Mouse (Mus musculus) R1 (cell line): ENCODE measurements around the gene Pitpnm1.

ENCODE experiments used
- DNase-seq: peaks from one replicate; pipeline ENCODE4 v3.0.0-alpha.2; 2018; ENCODE audit warnings: low read depth, low spot score

Gene Pitpnm1

DNA sequence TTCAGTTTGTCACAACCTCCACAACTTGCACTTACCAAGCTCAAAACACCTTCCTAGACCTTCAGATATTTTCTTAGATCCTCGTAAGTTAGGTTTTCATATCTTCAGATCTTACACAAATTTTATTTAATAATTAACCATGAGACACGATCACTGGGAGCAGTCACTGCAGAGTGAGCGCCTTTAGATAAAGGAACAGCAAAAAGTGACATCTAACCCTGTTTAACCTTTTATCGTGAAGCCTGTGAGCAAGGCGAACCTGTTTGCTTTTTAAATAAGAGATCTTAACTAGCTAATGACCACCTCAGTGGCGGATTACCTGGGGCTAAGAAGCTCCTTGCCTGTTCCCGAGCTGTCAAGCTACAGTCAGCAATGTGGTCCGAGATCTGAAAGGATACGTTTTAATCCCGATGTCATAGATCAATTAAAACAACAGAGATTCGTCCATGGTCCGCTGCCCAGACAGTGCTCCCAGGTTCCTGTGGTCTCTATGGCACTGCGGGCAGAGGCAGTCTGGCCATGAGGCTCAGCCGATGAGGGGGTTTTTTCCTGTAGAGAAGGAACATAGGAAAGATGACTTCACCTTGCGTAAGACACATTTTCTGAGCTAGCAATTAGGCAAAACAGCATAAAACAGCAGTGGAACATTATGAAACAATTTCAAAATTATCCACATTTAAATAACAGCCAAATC, 30.9 kb upstream of the Pitpnm1 start:
- no peak for DNase-seq

DNA sequence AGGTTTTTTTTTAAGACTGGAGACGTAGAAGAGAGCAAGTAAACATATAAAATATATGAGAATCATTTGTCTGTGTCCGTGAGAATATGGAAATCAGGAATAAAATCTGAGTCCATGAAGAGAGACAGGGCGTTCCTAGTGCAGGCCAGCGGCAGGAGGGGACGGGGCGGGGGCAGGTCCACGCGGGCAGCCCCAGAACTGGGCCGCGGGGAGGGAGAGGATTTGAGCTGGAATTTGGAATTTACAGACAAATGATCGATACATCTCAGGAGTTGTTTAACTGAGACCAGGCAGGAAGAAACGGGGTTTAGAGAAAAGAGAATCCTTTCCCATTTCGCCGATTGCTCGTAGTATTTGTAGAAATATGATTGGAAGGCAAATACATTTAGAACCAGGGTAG, 29.5 kb upstream of the Pitpnm1 start:
- DNase-seq: no peak

- DNase-seq: no peak
These were observed 29.0 kb upstream of the Pitpnm1 start for GRCm38 (mm10) chr19:4070756-4071155.

GRCm38 (mm10) chr19:4071406-4071805, 28.4 kb upstream of the Pitpnm1 start:
- no peak for DNase-seq

DNA sequence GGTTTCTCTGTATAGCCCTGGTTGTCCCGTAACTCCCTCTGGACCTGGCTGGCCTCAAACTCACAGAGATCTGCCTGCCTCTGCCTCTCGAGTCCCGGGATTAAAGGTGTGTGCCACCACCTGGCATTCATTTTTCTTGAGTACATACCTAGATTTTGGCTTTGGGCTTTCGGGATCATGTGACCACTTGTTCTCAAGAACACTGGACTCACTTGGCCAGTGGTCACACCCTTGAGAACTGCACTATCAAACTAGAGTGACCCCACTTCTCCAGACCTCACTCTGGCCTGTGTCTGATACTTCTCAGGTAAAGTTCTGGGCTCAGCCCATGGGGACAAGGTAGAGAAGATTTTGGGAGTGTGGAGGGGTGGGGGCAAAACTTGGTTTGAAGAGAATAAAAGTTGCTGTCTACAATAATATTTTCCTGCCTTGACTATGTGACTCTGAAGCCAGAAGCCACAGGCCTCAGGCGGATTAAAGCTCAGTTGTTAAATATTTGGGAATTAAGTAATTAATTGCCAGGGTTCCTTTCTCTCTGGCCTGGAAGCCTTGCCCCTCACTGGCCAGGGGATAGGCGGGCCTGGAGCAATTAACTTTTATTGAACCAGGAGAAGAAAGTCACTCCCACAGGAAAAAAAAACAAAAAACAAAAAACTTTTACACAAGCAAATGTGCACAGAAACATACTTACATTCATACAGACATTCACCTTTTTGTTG, 26.9 kb upstream of the Pitpnm1 start:
- no peak for DNase-seq

GRCm38 (mm10) chr19:4075531-4075930, 24.3 kb upstream of the Pitpnm1 start:
- no peak for DNase-seq

DNA sequence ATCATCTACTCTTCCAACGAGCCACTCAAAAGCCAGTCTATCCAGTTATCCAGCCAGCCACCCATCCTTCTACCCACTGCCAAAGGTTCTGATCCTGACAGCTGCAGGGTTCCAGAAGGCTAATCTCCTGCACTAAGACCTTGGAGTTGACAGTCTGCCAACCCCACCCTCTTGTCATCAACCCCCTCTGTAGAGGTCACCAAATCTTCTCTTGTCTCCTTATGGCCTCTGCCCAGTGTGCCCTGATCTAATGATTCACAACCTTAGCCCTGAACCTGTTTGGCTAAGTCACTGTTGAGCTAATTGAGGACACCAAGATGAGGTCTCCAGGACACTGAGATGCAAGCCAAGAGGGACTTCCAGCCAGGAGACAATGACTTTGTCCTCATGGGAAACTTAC, 20.2 kb upstream of the Pitpnm1 start:
- no peak for DNase-seq

GRCm38 (mm10) chr19:4080511-4081009, 19.2 kb upstream of the Pitpnm1 start:
- no peak for DNase-seq

DNA sequence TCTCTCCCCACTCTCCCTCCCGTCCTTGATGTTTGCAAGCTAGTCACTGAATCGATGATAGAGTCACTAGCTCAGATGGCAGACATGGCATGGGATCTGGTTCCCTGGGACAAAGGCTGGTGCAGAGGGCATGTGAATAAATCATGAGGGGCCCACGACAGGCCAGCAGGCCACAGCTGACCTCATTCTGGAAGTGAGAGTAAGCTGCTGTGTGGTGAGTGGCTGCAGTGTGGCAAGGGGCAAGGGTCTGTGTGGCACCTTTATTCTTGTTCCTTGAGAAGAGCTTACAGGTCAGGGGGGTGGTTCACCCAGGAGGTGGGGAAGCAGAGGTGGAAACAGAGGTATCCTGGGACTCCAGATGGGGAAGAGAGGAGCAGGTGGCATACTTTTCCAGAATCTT, 18.4 kb upstream of the Pitpnm1 start, which contains the start of gene Cabp2:
Gene Cabp2, plus strand, starts transcription at position 185 of the 400 bp plus-strand sequence.
- DNase-seq: no peak

DNA sequence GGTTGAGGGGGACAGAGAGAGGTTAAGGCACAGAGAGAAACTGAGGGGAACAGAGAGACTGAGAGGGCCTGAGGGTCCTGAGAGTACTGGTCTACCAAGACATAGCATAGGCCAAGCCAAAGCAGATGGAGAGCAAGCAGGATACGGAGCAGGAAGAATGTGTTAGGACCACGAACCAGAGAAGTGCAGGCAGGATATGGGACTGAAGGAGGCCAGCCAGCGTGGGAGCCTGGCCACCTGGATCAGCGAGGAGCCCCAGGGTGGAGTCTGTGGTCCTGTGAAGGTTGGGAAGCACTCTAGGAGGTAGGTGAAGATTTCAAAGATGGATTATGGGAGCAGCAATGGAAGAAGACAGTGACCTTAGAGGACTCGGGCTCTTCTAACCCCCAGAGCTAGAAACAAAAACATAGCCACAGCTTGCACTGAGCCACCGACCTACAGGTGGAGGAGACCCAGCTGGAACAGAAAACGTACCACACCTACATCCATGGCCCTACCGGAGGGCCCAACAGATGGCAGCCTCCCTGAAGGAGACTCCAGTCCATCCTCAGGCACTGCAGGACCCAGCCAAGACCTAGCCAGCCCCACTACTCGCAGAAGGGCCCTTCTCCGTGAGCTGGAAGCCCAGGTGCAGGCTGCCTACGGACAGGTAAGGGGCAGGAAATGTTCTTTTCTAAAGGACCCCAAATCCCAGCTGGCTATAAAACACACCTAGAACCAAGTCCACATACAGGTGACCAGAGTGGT, 17.4 kb upstream of the Pitpnm1 start:
- no peak for DNase-seq

GRCm38 (mm10) chr19:4083316-4083715, 16.5 kb upstream of the Pitpnm1 start:
- no peak for DNase-seq

DNA sequence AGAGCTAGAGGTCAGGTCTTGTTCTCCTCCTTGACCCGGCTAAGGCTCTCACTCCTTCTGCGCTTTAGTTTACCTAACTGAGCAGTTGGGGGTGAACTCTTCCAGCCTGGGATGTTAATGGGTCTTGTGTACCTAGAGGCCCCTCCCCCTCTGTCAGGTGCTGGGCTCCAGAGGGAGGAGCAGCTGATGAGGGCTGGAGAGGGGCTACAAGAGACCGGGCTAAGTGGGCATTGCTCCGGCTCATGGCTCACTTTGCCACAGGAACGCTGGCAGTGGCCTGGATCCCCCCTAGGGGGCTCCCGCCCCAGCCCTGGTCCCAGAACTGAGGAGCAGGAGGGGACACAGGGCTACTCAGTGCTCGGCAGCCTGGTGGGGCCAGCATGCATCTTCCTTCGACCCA, 16.0 kb upstream of the Pitpnm1 start:
- no peak for DNase-seq

- no peak for DNase-seq
These were observed 14.8 kb upstream of the Pitpnm1 start for GRCm38 (mm10) chr19:4084984-4085383.

GRCm38 (mm10) chr19:4086156-4086555, 13.6 kb upstream of the Pitpnm1 start:
- no peak for DNase-seq

GRCm38 (mm10) chr19:4087090-4087489, 12.7 kb upstream of the Pitpnm1 start:
- DNase-seq: no peak

DNA sequence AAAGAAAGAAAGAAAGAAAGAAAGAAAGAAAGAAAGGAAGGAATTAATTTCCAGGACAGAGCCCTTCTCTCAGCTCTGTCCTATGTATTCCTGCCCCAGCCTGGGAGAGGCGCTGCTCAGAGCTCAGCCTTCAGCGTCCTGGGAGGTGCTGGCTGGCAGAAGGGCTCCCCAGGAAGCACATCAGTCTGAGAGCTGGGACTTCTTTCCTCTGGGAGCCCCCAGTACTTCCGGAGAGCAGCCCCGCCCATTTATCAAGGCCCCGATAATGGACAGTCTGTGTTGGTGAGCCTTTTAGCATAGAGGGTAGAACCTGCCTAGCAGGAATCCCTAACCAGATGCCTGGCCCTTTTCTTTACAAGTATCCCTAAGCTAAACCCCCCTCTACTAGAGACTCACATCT, 11.7 kb upstream of the Pitpnm1 start:
- DNase-seq: peak; percentile 46

DNA sequence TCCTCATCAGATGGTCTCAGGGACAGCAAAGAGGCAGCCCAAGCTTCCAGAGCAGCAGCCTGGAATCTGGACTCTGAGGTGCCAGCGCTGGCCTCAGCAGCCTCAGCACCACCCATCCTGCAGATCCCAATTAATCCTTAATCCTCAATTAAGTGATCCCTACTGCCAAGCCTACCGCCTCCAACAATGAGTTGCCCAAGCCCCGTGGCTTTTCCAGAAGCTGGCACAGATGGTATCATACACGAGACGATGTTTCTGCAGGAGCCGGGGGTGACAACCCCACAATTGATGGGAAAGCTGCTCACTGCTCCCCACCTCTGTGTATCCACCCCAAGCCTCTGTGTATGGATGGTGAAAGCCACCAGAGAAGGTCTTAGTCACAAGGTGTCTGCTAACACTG, 10.7 kb upstream of the Pitpnm1 start:
- DNase-seq: no peak

DNA sequence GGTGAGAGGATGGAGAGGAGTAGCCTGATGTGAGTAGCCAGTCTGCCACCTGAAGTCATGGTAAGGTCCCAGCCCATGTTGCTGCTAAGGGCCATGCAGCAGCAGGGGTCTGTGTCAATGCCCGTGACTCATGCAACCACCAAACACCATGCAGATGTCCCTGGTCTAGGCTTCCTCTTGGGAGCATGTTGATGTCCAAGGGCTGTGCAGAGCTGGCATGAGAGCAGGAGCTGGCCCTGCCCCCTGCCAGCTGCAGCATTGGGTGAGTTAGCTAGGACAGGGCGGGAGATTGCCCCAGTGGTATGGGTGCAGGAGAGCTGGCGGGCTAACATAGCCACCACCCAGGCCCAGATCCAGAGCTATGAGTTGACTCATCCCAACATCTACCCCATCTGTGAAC, 9.4 kb upstream of the Pitpnm1 start:
- DNase-seq: no peak

GRCm38 (mm10) chr19:4091383-4091782, 8.4 kb upstream of the Pitpnm1 start:
- DNase-seq: no peak

DNA sequence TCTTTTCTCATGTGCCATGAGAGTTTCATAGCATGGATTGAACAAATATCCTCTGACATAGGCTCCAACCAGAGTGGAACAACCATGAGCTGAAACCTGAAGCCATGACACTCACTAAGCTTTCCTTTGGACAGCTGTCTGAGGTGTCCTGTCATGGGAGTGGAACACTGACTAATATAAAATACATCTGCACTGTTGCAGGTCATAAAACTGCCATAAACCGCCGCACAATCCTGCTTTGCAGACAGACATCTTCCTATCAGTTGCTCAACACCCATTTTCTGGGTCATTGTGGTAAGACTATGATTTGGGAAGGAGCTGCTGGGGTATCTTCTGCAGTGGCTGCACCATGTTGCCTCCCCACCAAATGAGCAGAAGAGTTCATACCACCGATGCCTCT, 7.0 kb upstream of the Pitpnm1 start:
- DNase-seq: no peak

DNA sequence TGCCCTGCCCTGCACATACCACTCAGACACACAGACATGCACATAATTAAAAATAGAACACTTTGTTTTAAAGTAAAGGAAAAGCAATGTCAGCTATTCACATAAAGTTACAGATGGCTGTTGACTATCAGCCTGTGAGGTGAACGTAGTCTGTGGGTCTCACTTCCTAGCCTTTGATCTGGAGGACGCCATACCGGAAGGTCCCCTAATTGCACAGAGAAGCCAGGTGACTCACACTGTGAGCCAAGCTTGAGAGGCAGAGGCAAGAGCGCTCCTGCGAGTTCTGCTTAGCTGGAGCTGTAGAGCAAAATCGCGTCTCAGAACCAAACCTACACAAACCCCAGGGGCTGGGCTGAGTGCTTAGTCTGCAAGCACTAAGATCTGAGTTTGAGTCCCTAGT, 6.0 kb upstream of the Pitpnm1 start:
- peak; percentile 32 for DNase-seq

DNA sequence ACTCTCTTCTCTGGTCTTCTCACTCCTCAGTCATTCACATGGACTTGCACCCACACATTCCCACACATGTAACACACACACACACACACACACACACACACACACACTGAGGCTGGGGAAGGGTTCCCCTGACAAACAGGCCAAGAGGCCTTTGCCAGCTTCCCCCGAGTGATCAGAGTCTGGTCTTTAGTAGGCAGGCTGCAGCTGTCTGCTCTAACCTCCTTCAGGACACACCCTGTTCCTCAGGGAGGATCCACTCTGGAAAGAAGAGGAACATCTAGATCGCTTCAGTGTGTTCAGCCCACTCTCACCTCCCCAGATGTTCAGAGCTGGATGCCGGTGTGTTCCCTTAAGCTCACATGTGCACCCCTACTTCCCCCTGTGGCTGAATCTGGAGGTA, 5.5 kb upstream of the Pitpnm1 start:
- no peak for DNase-seq
